Mouse (Mus musculus) left cerebral cortex, adult 8-10 months (tissue): ENCODE data around the gene Otub1. TPM values are rescaled to one million over a fixed set of nuclear protein-coding genes. Genes with fewer than 3 reads are reported as not detected.

Experiments
- DNase-seq, 2 experiments: peaks; one replicate each; pipeline ENCODE4 v3.0.0; 2022; ENCODE audit warnings: low spot score in 2 of 2
- total RNA-seq, 4 experiments: library from RNA; stranded (reverse); gene quantifications; 2 replicates each; pipeline ENCODE4 v1.2.4; 2022

The Otub1 gene
- total RNA-seq, result 100 to 1,000 TPM; 267 to 296 (median 278) TPM

- DNase-seq, result peak; percentile 89 to 91
Observed at GRCm38 (mm10) chr19:7205753-7206736, at the start of gene Otub1. Gene Otub1 (minus strand): TSS chr19:7206316.

- no peak for DNase-seq
Observed at GRCm38 (mm10) chr19:7246021-7246420, 39.9 kb upstream of the Otub1 start.

GRCm38 (mm10) chr19:7240782-7241690 lies 34.9 kb upstream of the Otub1 start, which contains the start of gene Naa40:
Gene Naa40 (minus strand): TSS chr19:7241183.
- peak; percentile 84 to 94 for DNase-seq

- no peak for DNase-seq
Observed at GRCm38 (mm10) chr19:7240291-7240690, 34.2 kb upstream of the Otub1 start.

GRCm38 (mm10) chr19:7239574-7239973 lies 33.5 kb upstream of the Otub1 start:
- DNase-seq, result no peak

GRCm38 (mm10) chr19:7236742-7237141 lies 30.6 kb upstream of the Otub1 start:
- no peak for DNase-seq

- no peak for DNase-seq
Observed at GRCm38 (mm10) chr19:7236011-7236410, 29.9 kb upstream of the Otub1 start.

- DNase-seq, result no peak
Observed at GRCm38 (mm10) chr19:7235461-7235860, 29.3 kb upstream of the Otub1 start.

GRCm38 (mm10) chr19:7234537-7235221 lies 28.6 kb upstream of the Otub1 start:
- peak; percentile 62 to 67 for DNase-seq

GRCm38 (mm10) chr19:7226511-7226914 lies 20.4 kb upstream of the Otub1 start:
- no peak for DNase-seq

GRCm38 (mm10) chr19:7225096-7225690 lies 19.1 kb upstream of the Otub1 start:
- no peak for DNase-seq

- DNase-seq, result no peak
Observed at GRCm38 (mm10) chr19:7224253-7224652, 18.1 kb upstream of the Otub1 start.

- DNase-seq, result no peak
Observed at GRCm38 (mm10) chr19:7223488-7223887, 17.4 kb upstream of the Otub1 start.

- no peak for DNase-seq
Observed at GRCm38 (mm10) chr19:7222196-7222595, 16.1 kb upstream of the Otub1 start.

GRCm38 (mm10) chr19:7218753-7219152 lies 12.6 kb upstream of the Otub1 start:
- no peak for DNase-seq

GRCm38 (mm10) chr19:7217926-7218267 lies 11.8 kb upstream of the Otub1 start:
- no peak for DNase-seq

- peak; percentile 86 to 98 for DNase-seq
Observed at GRCm38 (mm10) chr19:7217162-7217925, 11.2 kb upstream of the Otub1 start, which contains the start of gene Cox8a. Gene Cox8a (minus strand): TSS chr19:7217616.

GRCm38 (mm10) chr19:7214484-7214883 lies 8.4 kb upstream of the Otub1 start:
- DNase-seq, result no peak

- DNase-seq, result no peak
Observed at GRCm38 (mm10) chr19:7213010-7213409, 6.9 kb upstream of the Otub1 start.

GRCm38 (mm10) chr19:7212216-7212615 lies 6.1 kb upstream of the Otub1 start:
- no peak for DNase-seq
